Mouse (Mus musculus) C2C12 (cell line): ENCODE results near the gene Nkx2-2. TPM values are rescaled to one million over a fixed set of nuclear protein-coding genes. Genes with fewer than 3 reads are reported as not detected.

Experiments used
- H3K27me3 ChIP-seq: one replicate; pipeline ENCODE4 v1.6.1; 2011; ENCODE audit not compliant: control insufficient read depth, insufficient read depth, insufficient read length
- H3K36me3 ChIP-seq: one replicate; pipeline ENCODE4 v1.6.1; 2011; ENCODE audit not compliant: control insufficient read depth, insufficient read depth
- H3K4me3 ChIP-seq: one replicate; pipeline ENCODE4 v1.5.1; 2011; ENCODE audit warnings: mild to moderate bottlenecking, control low read depth; ENCODE audit not compliant: poor library complexity, insufficient read depth, severe bottlenecking
- H3K79me2 ChIP-seq: one replicate; pipeline ENCODE4 v1.6.1; 2011; ENCODE audit not compliant: control insufficient read depth, insufficient read depth
- H3K79me3 ChIP-seq: one replicate; pipeline ENCODE4 v1.6.1; 2011; ENCODE audit warnings: low read depth, control low read depth
- H3ac ChIP-seq: one replicate; pipeline ENCODE3; 2011; ENCODE audit warnings: low read depth; ENCODE audit not compliant: control insufficient read depth, insufficient read length
- CEBPB ChIP-seq: IDR thresholded peaks from one replicate; pipeline ENCODE4 v1.6.1; 2011; ENCODE audit warnings: low read depth, mild to moderate bottlenecking, control low read depth, moderate library complexity
- CTCF ChIP-seq: IDR thresholded peaks from one replicate; pipeline ENCODE4 v1.5.1; 2011; ENCODE audit not compliant: control insufficient read depth, insufficient read depth, insufficient read length
- FOSL1 ChIP-seq: IDR thresholded peaks from one replicate; pipeline ENCODE4 v1.8.0; 2011; ENCODE audit warnings: mild to moderate bottlenecking, low read length; ENCODE audit not compliant: poor library complexity, insufficient read depth, severe bottlenecking
- MAX ChIP-seq: IDR thresholded peaks from one replicate; pipeline ENCODE4 v1.6.1; 2011; ENCODE audit warnings: mild to moderate bottlenecking, control low read depth
- MYOD1 ChIP-seq: IDR thresholded peaks from one replicate; pipeline ENCODE4 v1.6.1; 2011; ENCODE audit warnings: low read depth; ENCODE audit not compliant: control insufficient read depth, insufficient read length
- MYOG ChIP-seq: IDR thresholded peaks from one replicate; pipeline ENCODE4 v1.6.1; 2011; ENCODE audit not compliant: control insufficient read depth, insufficient read length; ENCODE audit errors: extremely low read depth
- USF1 ChIP-seq: IDR thresholded peaks from one replicate; pipeline ENCODE4 v1.6.1; 2011; ENCODE audit warnings: low read depth, mild to moderate bottlenecking, control low read depth, moderate library complexity
- polyA plus RNA-seq: library from polyadenylated mRNA; unstranded; fragments of >200 nt; fragmentation: generic; extraction: Trizol; gene quantifications from one replicate; pipeline ENCODE4 v1.2.1, GENCODE M21; 2012; ENCODE audit warnings: missing spikeins

Gene Nkx2-2
- polyA plus RNA-seq, 1 experiment = not detected

DNA sequence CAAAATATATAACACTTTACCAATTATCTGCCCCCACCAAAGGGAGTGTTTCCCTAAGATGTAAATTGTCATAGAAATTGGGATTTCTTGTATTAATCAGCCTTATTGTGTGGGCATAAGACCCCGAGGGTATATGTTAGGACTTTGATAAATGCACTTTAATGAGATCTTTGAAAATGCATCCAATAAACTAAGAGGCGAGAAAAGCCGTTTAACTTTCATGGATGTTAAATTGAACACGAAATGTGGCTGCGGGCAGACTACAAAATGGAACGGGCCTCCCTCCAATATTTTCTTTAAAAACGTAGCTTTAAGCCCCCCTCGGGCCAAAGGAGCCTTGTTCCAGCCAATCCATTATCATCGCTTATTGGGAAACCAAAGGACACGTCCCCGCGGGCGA lies 1.3 kb downstream of the Nkx2-2 start:
- Histone ChIP-seq H3K27me3 (peaks cover 66% of the 10 kb centered on the region), H3K79me3 (no peaks in the 10 kb centered on the region), H3K4me3 (no peak overlapping the region), H3K79me2 (no peaks in the 10 kb centered on the region), H3K36me3 (no peaks in the 10 kb centered on the region), H3ac (no peak overlapping the region)
- TF ChIP-seq CTCF (no peak), MYOD1 (no peak), FOSL1 (no peak), USF1 (no peak)

DNA sequence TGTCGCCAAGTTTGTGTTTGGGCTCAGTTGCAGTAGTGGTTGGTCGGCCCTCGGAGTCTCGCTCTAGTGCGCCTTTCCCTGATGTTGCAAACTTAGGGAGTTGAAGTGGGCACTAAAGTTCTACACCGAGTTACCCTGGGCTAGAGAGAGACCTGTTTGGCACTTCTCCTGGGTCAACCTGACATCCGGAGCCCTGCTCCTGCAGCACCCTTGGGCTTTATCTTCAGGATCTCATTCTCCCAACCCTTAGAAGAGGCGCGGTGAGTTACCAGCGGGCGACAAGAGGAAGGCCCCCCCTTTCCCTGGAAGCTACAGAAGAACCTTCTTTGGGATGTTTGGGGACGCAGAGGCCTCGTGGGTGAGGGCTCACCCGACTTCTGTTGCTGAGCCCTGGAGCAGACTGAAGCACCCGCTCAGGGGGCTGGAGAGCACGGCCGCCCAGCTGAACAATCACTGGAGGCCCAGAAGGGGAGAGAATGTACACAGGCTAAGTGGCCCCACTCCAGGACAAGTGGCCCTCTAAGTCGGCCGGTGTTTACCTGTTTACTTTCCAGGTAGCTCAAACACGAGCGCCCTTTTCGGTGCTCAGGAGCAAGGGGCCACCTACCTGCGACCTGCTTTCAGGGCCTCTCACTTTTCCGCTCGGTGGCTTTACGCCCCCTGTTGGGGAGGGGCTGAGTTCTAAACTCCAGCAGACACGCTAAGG lies 3.6 kb downstream of the Nkx2-2 start:
- H3K36me3 ChIP-seq = no peaks in the 10 kb centered on the region
- TF ChIP-seq MAX = no peak
- TF ChIP-seq MYOG = no peak
- no peak for TF ChIP-seq CTCF
- no peak for TF ChIP-seq CEBPB
- no peak for TF ChIP-seq USF1
- TF ChIP-seq FOSL1 = no peak
- no peak for TF ChIP-seq MYOD1
- no peak overlapping the region for H3K4me3 ChIP-seq
- no peaks in the 10 kb centered on the region for H3K79me2 ChIP-seq
- no peaks in the 10 kb centered on the region for H3K79me3 ChIP-seq
- no peak overlapping the region for H3ac ChIP-seq
- peaks cover 73% of the 10 kb centered on the region for H3K27me3 ChIP-seq

DNA sequence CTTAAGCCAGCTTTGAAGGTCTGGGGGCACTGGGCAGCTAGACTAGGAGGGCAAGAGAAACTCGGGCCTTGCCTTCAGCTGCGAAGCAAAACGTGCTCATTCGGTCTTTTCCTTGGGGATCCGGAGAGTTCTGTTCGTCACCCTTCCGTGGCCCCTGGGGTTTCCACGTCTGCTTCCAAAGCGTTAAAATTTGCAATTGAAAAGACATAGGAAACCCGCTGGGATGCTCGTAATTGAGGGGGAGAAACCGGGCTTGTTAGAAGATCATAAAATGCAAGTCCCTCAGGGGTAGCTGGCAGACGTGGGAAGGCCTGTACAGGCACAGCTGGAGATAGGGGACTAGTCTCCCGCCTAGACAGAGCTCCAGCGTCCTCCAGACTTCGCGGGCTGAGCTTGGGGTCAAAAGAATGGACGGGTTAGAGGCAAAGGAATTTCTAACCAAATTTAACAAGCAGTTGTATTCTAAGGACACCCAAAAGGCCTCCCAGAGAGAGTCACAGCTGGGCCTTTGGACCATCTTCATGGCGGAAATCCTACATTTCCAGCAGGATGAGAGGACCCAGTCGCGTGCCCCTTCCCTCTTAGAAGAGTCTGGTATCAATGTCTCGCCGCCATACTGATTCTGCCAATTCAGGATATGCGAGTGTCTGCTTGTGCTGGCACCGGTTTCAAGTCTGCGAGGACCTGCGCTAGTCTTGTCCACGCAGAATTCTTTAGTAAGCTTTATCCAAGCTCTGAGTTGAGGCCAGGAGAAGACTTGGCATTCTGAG lies 4.3 kb downstream of the Nkx2-2 start:
- Histone ChIP-seq H3K79me3 (no peaks in the 10 kb centered on the region), H3ac (no peak overlapping the region), H3K27me3 (peaks cover 67% of the 10 kb centered on the region), H3K36me3 (no peaks in the 10 kb centered on the region), H3K79me2 (no peaks in the 10 kb centered on the region), H3K4me3 (no peak overlapping the region)
- TF ChIP-seq MYOG (no peak), FOSL1 (no peak), USF1 (no peak), CTCF (no peak), MAX (no peak), MYOD1 (no peak), CEBPB (no peak)

DNA sequence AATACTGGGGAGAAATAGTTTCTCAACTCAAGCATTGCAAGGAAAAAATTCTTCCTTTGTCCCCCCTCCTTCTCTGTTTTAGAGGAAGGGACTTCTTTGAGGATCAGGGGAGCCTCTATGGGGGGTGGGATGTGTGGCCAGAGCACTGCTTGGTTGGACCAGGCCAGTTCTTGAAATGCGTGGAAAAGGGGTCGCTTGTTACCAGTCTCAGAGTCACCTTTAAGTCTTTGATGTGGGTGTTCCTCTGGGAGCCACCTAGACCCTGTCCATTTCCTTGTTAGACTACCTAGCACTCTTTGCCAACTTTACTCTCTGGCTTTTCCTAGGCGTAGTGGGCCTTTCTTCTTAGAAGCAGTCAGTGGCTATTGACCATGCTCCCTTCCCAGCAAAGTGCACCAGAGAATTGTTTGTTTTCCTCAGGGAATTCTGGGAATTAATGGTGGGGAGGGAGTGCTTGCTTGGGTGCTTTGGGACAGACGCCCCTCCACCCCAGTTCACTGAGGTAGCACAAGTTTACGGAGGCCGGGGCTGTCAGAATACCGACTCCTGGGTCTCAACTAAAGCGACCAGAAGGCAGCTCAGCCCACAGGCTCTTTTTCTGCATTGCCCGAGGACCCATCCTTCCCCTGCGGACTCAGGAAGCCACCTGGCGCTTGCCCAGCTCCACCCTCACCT lies 5.0 kb downstream of the Nkx2-2 start:
- Histone ChIP-seq H3ac (no peak overlapping the region), H3K27me3 (peaks cover 66% of the 10 kb centered on the region), H3K79me2 (no peaks in the 10 kb centered on the region), H3K36me3 (no peaks in the 10 kb centered on the region), H3K79me3 (no peaks in the 10 kb centered on the region), H3K4me3 (no peak overlapping the region)
- no peak for TF ChIP-seq MYOG

DNA sequence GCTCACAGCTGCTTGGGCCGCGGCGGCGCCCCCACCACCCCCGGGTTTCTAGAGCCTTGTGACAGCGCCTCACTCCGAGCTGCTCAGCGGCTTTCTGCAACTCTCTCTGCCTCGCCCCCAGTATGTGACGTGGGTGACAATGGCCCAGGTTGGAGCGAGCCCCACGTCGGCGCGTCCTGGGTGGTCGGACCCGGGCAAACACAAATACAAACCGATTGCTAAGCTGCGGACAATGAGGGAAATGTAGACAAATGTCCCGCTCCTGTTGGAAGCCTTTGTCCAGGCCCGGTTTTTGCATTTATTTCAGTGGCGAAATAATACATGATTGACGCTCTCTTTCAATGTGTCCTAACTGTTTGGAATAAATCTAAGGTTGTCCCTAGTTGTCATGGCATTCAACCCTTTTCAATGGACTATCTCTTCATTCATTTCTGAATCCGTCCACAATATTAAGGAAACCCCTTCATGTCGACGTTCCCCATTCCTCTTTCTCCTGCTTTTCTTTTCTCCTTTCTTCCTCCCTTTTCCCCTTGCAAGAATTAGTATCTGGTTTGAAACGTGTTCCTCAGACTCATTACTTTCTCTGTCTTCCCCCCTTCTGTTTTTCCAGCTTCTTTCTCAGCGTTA lies 5.9 kb downstream of the Nkx2-2 start:
- no peaks in the 10 kb centered on the region for H3K79me2 ChIP-seq
- H3K36me3 ChIP-seq = no peaks in the 10 kb centered on the region
- peaks cover 61% of the 10 kb centered on the region for H3K27me3 ChIP-seq
- no peak overlapping the region for H3K4me3 ChIP-seq
- H3ac ChIP-seq = no peak overlapping the region
- no peak for TF ChIP-seq USF1
- no peak for TF ChIP-seq FOSL1
- no peaks in the 10 kb centered on the region for H3K79me3 ChIP-seq
